Mouse (Mus musculus) liver, postnatal 0 days (tissue): ENCODE data around the gene Ncaph2. TPM values are rescaled to one million over a fixed set of nuclear protein-coding genes. Genes with fewer than 3 reads are reported as not detected.

Source experiments
- ATAC-seq: fragments of 200-750 bp; cut with Nextera tagmentation; 2 replicates; pipeline ENCODE4 v1.8.0; 2017; ENCODE audit warnings: mild to moderate bottlenecking, moderate library complexity
- DNase-seq: peaks from one replicate; pipeline ENCODE4 v3.0.0-alpha.2; 2016
- H3K27ac ChIP-seq: fragments of 300-500 bp; sonication (generic); 2 replicates; pipeline ENCODE4 v1.5.1; 2014; ENCODE audit warnings: antibody characterized with exemption, moderate library complexity, mild to moderate bottlenecking, low read depth
- H3K27me3 ChIP-seq: fragments of 300-500 bp; sonication (generic); 2 replicates; pipeline ENCODE4 v1.6.1; 2014; ENCODE audit warnings: low read length, control low read depth, mixed read lengths; ENCODE audit not compliant: insufficient read depth
- H3K36me3 ChIP-seq: fragments of 300-500 bp; sonication (generic); replicated peaks from 2 replicates; pipeline ENCODE4 v1.6.1; 2014; ENCODE audit warnings: mild to moderate bottlenecking, control low read depth, low read length, moderate library complexity, mixed read lengths; ENCODE audit not compliant: insufficient read depth
- H3K4me1 ChIP-seq: fragments of 300-500 bp; sonication (generic); 2 replicates; pipeline ENCODE4 v1.6.1; 2014; ENCODE audit warnings: antibody characterized with exemption, mild to moderate bottlenecking, control low read depth; ENCODE audit not compliant: insufficient read depth
- H3K4me2 ChIP-seq: fragments of 300-500 bp; sonication (generic); 2 replicates; pipeline ENCODE4 v1.6.1; 2014; ENCODE audit warnings: low read depth, mild to moderate bottlenecking, low read length, moderate library complexity, mixed read lengths
- H3K4me3 ChIP-seq: fragments of 300-500 bp; sonication (generic); 2 replicates; pipeline ENCODE4 v1.5.1; 2014; ENCODE audit warnings: low read depth, low read length
- H3K9ac ChIP-seq: fragments of 300-500 bp; sonication (generic); replicated peaks from 2 replicates; pipeline ENCODE4 v1.6.1; 2014; ENCODE audit warnings: mild to moderate bottlenecking, moderate library complexity
- H3K9me3 ChIP-seq: fragments of 300-500 bp; sonication (generic); 2 replicates; pipeline ENCODE4 v1.6.1; 2016; ENCODE audit warnings: mild to moderate bottlenecking, control low read depth, low read length, mixed read lengths
- CTCF ChIP-seq: sonication (generic); IDR thresholded peaks from 2 replicates; pipeline ENCODE4 v1.5.1; 2016; ENCODE audit warnings: antibody characterized with exemption, low read depth
- EP300 ChIP-seq: IDR thresholded peaks from 2 replicates; pipeline ENCODE4 v1.6.1; 2016; ENCODE audit warnings: antibody characterized with exemption, low read depth, mild to moderate bottlenecking
- WGBS: fragments of 180-500 bp; shearing (Covaris S2); extraction: QIAGEN DNeasy Blood & Tissue Kit; methylation state at CpG from one replicate; pipeline ENCODE4 v1.1.7; 2014; ENCODE audit not compliant: insufficient replicate concordance; 5-methylcytosine and 5-hydroxymethylcytosine counted together
- polyA plus RNA-seq: library from polyadenylated mRNA; unstranded; fragments of >200 nt; fragmentation: Nextera tagmentation; extraction: Ambion mirVana; gene quantifications from 2 replicates; pipeline ENCODE4 v1.2.1, GENCODE M21; 2015

The Ncaph2 gene
- polyA plus RNA-seq, 1 experiment from 2014 or later = 59.8 TPM

DNA sequence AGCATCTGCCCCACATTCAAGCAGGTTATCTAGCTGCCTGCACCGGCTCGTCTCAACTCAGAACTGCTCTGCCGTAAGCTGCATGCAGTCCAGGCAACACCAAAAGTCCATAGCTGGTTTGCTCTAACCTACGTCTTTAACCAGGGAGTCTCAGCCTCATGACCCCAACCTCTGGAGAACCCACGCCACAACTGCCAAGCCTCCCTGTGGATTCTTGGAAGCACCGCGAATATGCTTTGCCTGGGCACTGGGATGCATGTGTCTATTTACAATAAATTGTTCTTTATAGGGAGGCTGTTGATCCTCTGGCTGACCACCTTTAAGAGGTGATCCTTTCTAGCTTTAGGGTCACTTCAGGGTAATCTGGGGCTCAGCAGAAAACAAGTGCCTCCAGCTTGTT lies 17.0 kb downstream of the Ncaph2 start:
- Histone ChIP-seq H3K9ac (peak overlapping the region; percentile 76), H3K4me3 (peak overlapping the region; percentile 84), H3K27me3 (peaks cover 9% of the 10 kb centered on the region), H3K27ac (peak overlapping the region; percentile 97), H3K36me3 (peaks cover 48% of the 10 kb centered on the region), H3K4me2 (peak overlapping the region; percentile 94), H3K4me1 (peaks cover 16% of the 10 kb centered on the region), H3K9me3 (no peaks in the 10 kb centered on the region)
- WGBS = 83% methylated on average over 7 of the region's 7 CpGs
- TF ChIP-seq CTCF (no peak), EP300 (no peak)
- DNase-seq (no peak), ATAC-seq (no peak)

DNA sequence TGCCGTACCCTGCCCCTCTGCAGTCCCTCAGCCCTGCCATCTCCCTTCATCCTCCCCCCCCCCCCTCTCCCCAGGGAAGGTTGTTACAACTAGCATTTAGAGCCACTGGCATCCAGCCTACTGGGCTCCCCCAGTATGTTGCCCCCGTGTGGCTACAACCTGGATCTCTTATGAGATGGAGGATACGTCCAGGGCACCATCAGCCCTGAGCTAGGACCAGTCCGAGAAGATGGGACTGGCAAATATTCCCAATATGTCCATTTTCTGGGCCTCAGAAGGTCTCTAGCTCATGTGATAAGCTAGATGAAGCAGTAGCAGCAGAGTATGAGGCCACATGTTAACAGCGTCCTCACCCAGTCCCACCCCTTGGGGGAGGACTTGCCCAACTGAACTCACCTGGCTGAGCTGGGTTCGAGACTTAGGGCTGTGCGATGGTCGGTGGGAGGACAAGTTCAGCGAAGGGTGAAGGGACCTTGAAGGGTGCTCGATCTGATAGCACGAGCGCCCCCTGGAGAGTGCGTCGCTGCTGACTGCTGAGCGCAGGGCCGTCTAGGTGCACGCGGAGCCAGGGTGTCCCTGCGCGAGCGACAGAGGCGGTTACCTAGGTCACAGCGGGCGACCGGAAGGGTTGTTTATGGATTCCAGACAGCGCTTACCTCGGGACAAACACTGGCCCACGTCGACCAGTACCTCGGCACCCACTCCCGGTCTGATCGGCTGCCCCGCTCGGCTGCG lies 17.7 kb downstream of the Ncaph2 start:
- peaks cover 16% of the 10 kb centered on the region for H3K27me3 ChIP-seq
- peaks cover 19% of the 10 kb centered on the region for H3K4me1 ChIP-seq
- TF ChIP-seq CTCF (peak; percentile 87), EP300 (no peak)
- no peaks in the 10 kb centered on the region for H3K9me3 ChIP-seq
- 1% methylated on average over 35 of the region's 35 CpGs for WGBS
- peak overlapping the region; percentile 84 for H3K4me3 ChIP-seq
- H3K36me3 ChIP-seq = peaks cover 41% of the 10 kb centered on the region
- H3K4me2 ChIP-seq = peak overlapping the region; percentile 94
- H3K9ac ChIP-seq = peak overlapping the region; percentile 76
- DNase-seq (peak; percentile 91), ATAC-seq (peak; percentile 80)
- H3K27ac ChIP-seq = peak overlapping the region; percentile 97

DNA sequence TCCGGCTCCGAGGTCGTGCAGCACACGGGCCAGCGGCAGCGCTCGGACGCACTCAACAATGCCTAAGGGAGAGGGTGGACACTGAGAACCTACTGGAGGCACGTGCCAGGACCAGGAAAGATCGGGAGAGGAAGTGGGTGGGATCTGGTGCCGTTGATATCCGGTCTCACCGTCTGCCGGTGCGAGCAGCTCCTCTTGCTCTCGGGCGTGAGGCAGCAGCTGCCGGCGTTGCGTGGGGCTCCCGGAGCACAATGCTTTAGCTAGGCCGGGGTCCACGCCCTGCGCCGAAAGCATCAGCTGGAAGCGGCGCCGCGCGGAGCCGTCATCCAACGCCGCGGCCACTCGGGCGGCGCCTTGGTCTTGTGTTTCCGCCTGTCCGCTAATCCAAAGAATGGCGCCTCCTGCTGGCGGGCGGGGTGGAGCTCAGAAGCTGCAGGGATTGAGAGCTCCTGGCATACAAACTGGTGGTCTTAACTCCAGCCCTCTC lies 18.3 kb downstream of the Ncaph2 start, which contains the start of gene Sco2:
Gene Sco2, minus strand, starts transcription at position 85 of the 487 bp plus-strand sequence.
- H3K27ac ChIP-seq = peak within 1 kb of the TSS; percentile 97
- H3K36me3 ChIP-seq = peaks cover 35% of the 10 kb centered on the region
- peak; percentile 71 for ATAC-seq
- peak; percentile 96 for DNase-seq
- H3K9me3 ChIP-seq = no peaks in the 10 kb centered on the region
- H3K4me3 ChIP-seq = peak within 1 kb of the TSS; percentile 84
- WGBS = under 1% methylated on average over 40 of the region's 42 CpGs
- peak within 1 kb of the TSS; percentile 94 for H3K4me2 ChIP-seq
- H3K9ac ChIP-seq = peak within 1 kb of the TSS; percentile 76
- peak; percentile 94 for TF ChIP-seq CTCF
- TF ChIP-seq EP300 = no peak
- H3K27me3 ChIP-seq = peaks cover 22% of the 10 kb centered on the region
- peaks cover 25% of the 10 kb centered on the region for H3K4me1 ChIP-seq

DNA sequence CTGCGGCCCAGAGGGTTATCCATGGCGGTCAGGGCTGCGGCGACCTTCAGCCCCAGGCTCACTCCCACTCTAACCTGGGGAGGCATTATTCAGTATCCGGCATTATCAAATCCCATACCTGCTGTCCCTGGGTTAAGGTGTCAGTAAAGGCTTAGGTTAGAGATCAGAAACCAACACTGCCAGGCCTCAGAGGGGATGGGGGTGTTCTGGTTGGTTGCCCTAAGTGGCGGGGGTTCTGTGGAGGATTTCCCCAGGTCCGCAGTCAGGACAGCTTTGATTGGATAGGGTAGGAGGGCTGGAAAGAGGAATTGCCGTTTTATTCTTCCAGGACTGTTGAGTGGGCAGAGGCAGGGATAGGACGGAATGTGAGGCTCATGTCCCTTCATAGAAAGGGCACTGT lies 18.8 kb downstream of the Ncaph2 start:
- DNase-seq = no peak
- 56% methylated on average over 9 of the region's 9 CpGs for WGBS
- Histone ChIP-seq H3K4me1 (peaks cover 30% of the 10 kb centered on the region), H3K4me3 (peak overlapping the region; percentile 84), H3K4me2 (peak overlapping the region; percentile 94), H3K27me3 (peaks cover 27% of the 10 kb centered on the region), H3K36me3 (peaks cover 30% of the 10 kb centered on the region), H3K9ac (peak overlapping the region; percentile 76), H3K9me3 (no peaks in the 10 kb centered on the region), H3K27ac (peak overlapping the region; percentile 97)
- TF ChIP-seq EP300 (no peak), CTCF (no peak)
- no peak for ATAC-seq

DNA sequence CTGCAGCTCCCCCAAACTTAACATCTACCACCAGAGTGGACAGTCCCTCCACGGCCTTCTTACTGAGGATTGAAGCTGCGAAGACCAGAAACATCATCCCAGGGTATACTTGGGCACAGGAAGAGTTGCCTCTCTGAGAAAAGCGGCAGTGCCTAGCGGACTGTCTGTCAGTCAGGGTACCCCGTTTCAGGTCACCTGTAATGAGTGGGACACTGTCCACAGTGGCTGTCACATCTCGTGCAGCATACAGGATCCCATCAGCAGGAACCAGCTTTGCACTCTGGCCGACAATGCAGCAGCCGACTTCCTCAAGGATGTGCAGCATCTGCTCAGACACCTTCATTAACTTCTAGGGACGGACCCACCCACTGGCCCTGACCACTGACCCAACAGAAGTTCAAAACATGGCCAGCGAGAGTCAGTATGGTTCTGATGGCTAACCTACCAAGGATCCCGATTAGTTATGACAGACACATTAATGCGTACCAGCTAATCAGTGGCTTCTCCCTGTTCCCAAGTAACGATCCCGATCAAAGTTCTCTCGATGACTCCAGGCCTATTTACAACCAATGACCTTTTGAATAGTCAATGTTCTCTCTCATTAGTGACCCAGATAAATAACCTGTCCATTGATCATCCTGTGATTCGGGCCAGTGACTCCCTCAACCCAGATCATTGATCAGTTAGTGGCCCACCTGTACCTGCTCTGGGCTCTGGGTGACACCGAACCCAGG lies 19.4 kb downstream of the Ncaph2 start:
- 81% methylated on average over 17 of the region's 17 CpGs for WGBS
- no peaks in the 10 kb centered on the region for H3K9me3 ChIP-seq
- TF ChIP-seq EP300 (no peak), CTCF (no peak)
- DNase-seq (no peak), ATAC-seq (peak; percentile 20)
- H3K27ac ChIP-seq = peak overlapping the region; percentile 97
- peaks cover 33% of the 10 kb centered on the region for H3K4me1 ChIP-seq
- H3K4me3 ChIP-seq = no peak overlapping the region
- peaks cover 23% of the 10 kb centered on the region for H3K36me3 ChIP-seq
- peak overlapping the region; percentile 94; the same call in 1 of the 2 replicates for H3K4me2 ChIP-seq
- H3K9ac ChIP-seq = no peak overlapping the region
- H3K27me3 ChIP-seq = peaks cover 27% of the 10 kb centered on the region

DNA sequence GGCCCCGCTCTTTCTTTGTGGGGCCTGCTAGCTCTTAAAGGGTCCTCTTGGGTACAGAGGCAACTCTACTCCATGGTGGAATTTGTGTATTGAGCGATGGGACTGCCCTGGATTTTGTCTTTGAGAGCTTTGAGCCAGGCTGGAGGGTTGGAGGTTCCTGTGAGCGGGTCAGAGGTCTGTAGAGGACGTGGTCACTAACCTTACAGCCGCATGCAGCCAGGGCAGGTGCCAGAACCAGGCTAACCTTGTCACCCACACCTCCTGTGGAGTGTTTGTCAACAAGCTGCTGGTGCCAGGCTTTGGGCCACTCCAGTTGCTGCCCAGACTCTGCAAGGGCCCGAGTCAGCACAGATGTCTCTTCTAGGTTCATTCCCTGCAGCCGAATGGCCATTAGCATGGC lies 20.5 kb downstream of the Ncaph2 start:
- no peak overlapping the region for H3K4me2 ChIP-seq
- ATAC-seq (no peak), DNase-seq (no peak)
- H3K27ac ChIP-seq = peak overlapping the region; percentile 7; the same call in 1 of the 2 replicates
- TF ChIP-seq CTCF (no peak), EP300 (no peak)
- peaks cover 17% of the 10 kb centered on the region for H3K36me3 ChIP-seq
- H3K27me3 ChIP-seq = peaks cover 27% of the 10 kb centered on the region
- H3K9ac ChIP-seq = no peak overlapping the region; the same call in 1 of the 2 replicates
- H3K4me1 ChIP-seq = peaks cover 33% of the 10 kb centered on the region
- no peaks in the 10 kb centered on the region for H3K9me3 ChIP-seq
- 74% methylated on average over 7 of the region's 7 CpGs for WGBS
- no peak overlapping the region for H3K4me3 ChIP-seq
